Comparison of ENCODE assay signal across 20 mouse cellular contexts in genomic region chr9:32836371-32836770, GRCm38 (mm10).
DNase-seq lines count a peak whose midpoint lies in the region; ATAC-seq and TF ChIP-seq lines count a peak whose summit lies in the region.
"Had no signal": no experiment of that assay in that cellular context is flagged by ENCODE, and none has a peak within 500 bp of the region (broad histone marks: within the 10 kb centered on the region; RNA-seq: fewer than 3 reads in every experiment).

No protein-coding gene starts in this region.

- TF ChIP-seq POLR2A in embryonic fibroblast, embryonic 13.5 days (IDR thresholded peaks at IDR 0.05; ENCODE audit: low read depth, low read length): no peak

- peaks cover 26% of the 10 kb centered on the region for H3K4me1 ChIP-seq in forebrain, embryonic 10.5 days
- no peaks in the 10 kb centered on the region for H3K4me1 ChIP-seq in forebrain, embryonic 13.5 days
- no peaks in the 10 kb centered on the region; the same call in 1 of the 2 replicates for H3K4me1 ChIP-seq in embryonic fibroblast, embryonic 13.5 days (ENCODE audit: control insufficient read depth, insufficient read depth, low read length)
- H3K4me1 ChIP-seq: embryonic facial prominence, embryonic 15.5 days had no signal

- H3K27ac ChIP-seq in forebrain, embryonic 10.5 days: 0 out of 2 replicates have a peak overlapping the region, but pooled peaks have one; percentile 22
- H3K27ac ChIP-seq in forebrain, embryonic 13.5 days: no peak overlapping the region
- H3K27ac ChIP-seq in embryonic fibroblast, embryonic 13.5 days (ENCODE audit: insufficient read depth, low read length): peak overlapping the region; percentile 38; the same call in 1 of the 2 replicates
- H3K27ac ChIP-seq: embryonic facial prominence, embryonic 15.5 days; heart, embryonic 15.5 days; hindbrain, embryonic 14.5 days; intestine, embryonic 15.5 days; kidney, postnatal 0 days; liver, embryonic 14.5 days; midbrain, embryonic 15.5 days had no signal

- H3K4me3 ChIP-seq in forebrain, embryonic 10.5 days: no peak overlapping the region
- H3K4me3 ChIP-seq in forebrain, embryonic 13.5 days: no peak overlapping the region
- no peak overlapping the region for H3K4me3 ChIP-seq in embryonic fibroblast, embryonic 13.5 days (ENCODE audit: insufficient read depth, low read length)
- H3K4me3 ChIP-seq: embryonic facial prominence, embryonic 15.5 days; heart, embryonic 15.5 days; intestine, embryonic 15.5 days; midbrain, embryonic 15.5 days had no signal

- no peak for ATAC-seq in forebrain, embryonic 13.5 days
- ATAC-seq: forebrain, embryonic 14.5 days; intestine, embryonic 15.5 days; midbrain, embryonic 15.5 days had no signal

- TF ChIP-seq CTCF in embryonic fibroblast, embryonic 13.5 days (IDR thresholded peaks at IDR 0.05; ENCODE audit: borderline replicate concordance, insufficient read depth, low read length): no peak

- DNase-seq in forebrain, embryonic 10.5 days (ENCODE audit: extremely low spot score, low spot score): no peak
- DNase-seq in right cerebral cortex, adult 18-20 months: peak; percentile 5
- DNase-seq in right cerebral cortex, postnatal 4 days: no peak
- no peak for DNase-seq in adrenal gland, postnatal 25 days
- no peak for DNase-seq in urinary bladder, postnatal 14 days (ENCODE audit: low spot score)
- no peak for DNase-seq in ovary, postnatal 14 days (ENCODE audit: low spot score)
- DNase-seq: B cell, adult 2 months; cerebellum, adult 11 months; cerebellum, postnatal 36 days; thymus, postnatal 36 days had no signal

- no peaks in the 10 kb centered on the region for H3K27me3 ChIP-seq in forebrain, embryonic 10.5 days (ENCODE audit: poor library complexity, severe bottlenecking)
- H3K27me3 ChIP-seq in forebrain, embryonic 13.5 days: no peaks in the 10 kb centered on the region
- H3K27me3 ChIP-seq: embryonic facial prominence, embryonic 15.5 days; heart, embryonic 15.5 days; intestine, embryonic 15.5 days; midbrain, embryonic 15.5 days had no signal

- no peak overlapping the region for H3K4me2 ChIP-seq in forebrain, embryonic 13.5 days
- H3K4me2 ChIP-seq: embryonic facial prominence, embryonic 15.5 days; heart, embryonic 15.5 days; hindbrain, embryonic 14.5 days; intestine, embryonic 15.5 days; midbrain, embryonic 15.5 days had no signal

- no peak overlapping the region for H3K9ac ChIP-seq in forebrain, embryonic 13.5 days
- H3K9ac ChIP-seq: embryonic facial prominence, embryonic 15.5 days; heart, embryonic 15.5 days; hindbrain, embryonic 14.5 days; intestine, embryonic 15.5 days; liver, embryonic 14.5 days; midbrain, embryonic 15.5 days had no signal

- WGBS in forebrain, embryonic 10.5 days: 63% methylated on average over 5 of the region's 5 CpGs
- WGBS in forebrain, embryonic 13.5 days: 67% methylated on average over 5 of the region's 5 CpGs

- H3K36me3 ChIP-seq in forebrain, embryonic 10.5 days (replicated peaks): no peaks in the 10 kb centered on the region
- H3K36me3 ChIP-seq in forebrain, embryonic 13.5 days (ENCODE audit: poor library complexity, severe bottlenecking): no peaks in the 10 kb centered on the region
- H3K36me3 ChIP-seq: embryonic facial prominence, embryonic 15.5 days; heart, embryonic 15.5 days; intestine, embryonic 15.5 days; midbrain, embryonic 15.5 days had no signal

- H3K9me3 ChIP-seq in forebrain, embryonic 10.5 days: no peaks in the 10 kb centered on the region
- no peaks in the 10 kb centered on the region for H3K9me3 ChIP-seq in forebrain, embryonic 13.5 days (replicated peaks)
- H3K9me3 ChIP-seq: embryonic facial prominence, embryonic 15.5 days; heart, embryonic 15.5 days; intestine, embryonic 15.5 days; midbrain, embryonic 15.5 days had no signal
